Mouse (Mus musculus): ENCODE results near the gene Abhd8. TPM values are rescaled to one million over a fixed set of nuclear protein-coding genes. Genes with fewer than 3 reads are reported as not detected.

Abhd8 gene
- polyA plus RNA-seq, 1 experiment from 2014 or later: 95.7 TPM

GRCm38 (mm10) chr8:71467201-71467600 lies 3.7 kb upstream of the Abhd8 start:
- Histone ChIP-seq H3K4me1 (peaks cover 41% of the 10 kb centered on the region), H3K9me3 (replicated peaks) (no peaks in the 10 kb centered on the region), H3K9ac (no peak overlapping the region), H3K4me3 (no peak overlapping the region), H3K27me3 (no peaks in the 10 kb centered on the region), H3K36me3 (ENCODE audit: poor library complexity, severe bottlenecking) (peaks cover 20% of the 10 kb centered on the region), H3K4me2 (no peak overlapping the region), H3K27ac (no peak overlapping the region)
- WGBS: 92% methylated on average over 2 of the region's 2 CpGs
- ATAC-seq: no peak

- Histone ChIP-seq H3K9ac (no peak overlapping the region), H3K27ac (no peak overlapping the region), H3K4me1 (peaks cover 51% of the 10 kb centered on the region), H3K4me2 (no peak overlapping the region), H3K9me3 (replicated peaks) (no peaks in the 10 kb centered on the region), H3K36me3 (ENCODE audit: poor library complexity, severe bottlenecking) (peaks cover 17% of the 10 kb centered on the region), H3K4me3 (peak overlapping the region; percentile 95; the same call in 1 of the 2 replicates), H3K27me3 (no peaks in the 10 kb centered on the region)
- 98% methylated on average over 5 of the region's 5 CpGs for WGBS
- ATAC-seq: no peak
Observed at GRCm38 (mm10) chr8:71466198-71466597, 2.7 kb upstream of the Abhd8 start.

- Histone ChIP-seq H3K4me3 (peak overlapping the region; percentile 95), H3K9me3 (replicated peaks) (no peaks in the 10 kb centered on the region), H3K27me3 (no peaks in the 10 kb centered on the region), H3K4me2 (peak overlapping the region; percentile 94), H3K9ac (peak overlapping the region; percentile 86), H3K36me3 (ENCODE audit: poor library complexity, severe bottlenecking) (peaks cover 16% of the 10 kb centered on the region), H3K27ac (no peak overlapping the region), H3K4me1 (peaks cover 51% of the 10 kb centered on the region)
- 86% methylated on average over 8 of the region's 8 CpGs for whole genome bisulfite sequencing
- no peak for ATAC-seq
Observed at GRCm38 (mm10) chr8:71465733-71466132, 2.3 kb upstream of the Abhd8 start.

DNA sequence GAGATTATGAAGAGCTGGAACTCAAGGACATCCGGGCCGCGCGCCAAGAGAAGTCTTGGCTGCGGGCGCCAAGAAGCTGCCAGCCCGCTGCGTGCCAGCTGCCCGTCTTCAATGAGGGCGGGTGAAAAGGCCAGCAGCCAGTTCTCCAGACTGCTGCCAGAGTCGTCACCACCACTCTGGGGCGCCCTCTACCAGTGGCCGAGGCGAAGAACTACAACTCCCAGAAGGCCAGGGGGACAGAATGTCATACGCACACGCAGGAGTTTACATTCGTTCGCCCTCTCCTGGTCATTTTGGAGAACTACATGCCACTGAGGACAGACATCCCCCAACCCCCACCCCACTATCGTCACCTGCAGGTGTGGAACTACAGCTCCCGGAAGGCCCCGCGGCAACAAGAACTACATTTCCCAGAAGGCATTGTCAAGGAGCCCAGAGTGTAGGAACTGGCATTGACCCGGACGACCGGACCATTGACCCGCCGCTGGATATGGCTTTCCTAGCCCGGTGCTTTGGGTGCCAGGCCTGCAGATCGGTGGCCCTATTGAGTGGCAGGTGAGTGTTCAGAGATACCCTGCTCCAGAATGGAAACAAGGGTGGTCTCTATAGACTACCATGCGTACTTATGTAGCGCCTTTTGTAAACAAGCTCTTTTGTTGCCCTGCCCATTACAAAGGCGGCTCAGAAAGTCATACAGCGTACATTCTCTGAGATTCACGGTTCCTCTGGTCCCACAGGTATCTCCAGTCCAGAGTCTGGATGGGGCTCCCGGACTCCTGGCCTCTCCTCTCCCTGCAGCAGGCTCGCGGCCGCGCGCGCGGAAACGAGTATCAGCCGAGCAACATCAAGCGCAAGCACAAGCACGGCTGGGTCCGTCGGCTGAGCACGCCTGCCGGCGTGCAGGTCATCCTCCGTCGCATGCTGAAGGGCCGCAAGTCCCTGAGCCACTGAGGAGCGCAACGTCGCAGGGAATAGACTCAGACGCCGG lies 1.4 kb upstream of the Abhd8 start, which contains the start of gene Mrpl34:
Mrpl34 (plus strand) TSS at position 447 of the 988 bp plus-strand sequence.
- H3K4me1 ChIP-seq: peaks cover 46% of the 10 kb centered on the region
- ATAC-seq: peak; percentile 71
- peak within 1 kb of the TSS; percentile 90 for H3K27ac ChIP-seq
- WGBS: under 1% methylated on average over 59 of the region's 59 CpGs
- H3K27me3 ChIP-seq: no peaks in the 10 kb centered on the region
- H3K4me2 ChIP-seq: peak within 1 kb of the TSS; percentile 94
- peak within 1 kb of the TSS; percentile 95 for H3K4me3 ChIP-seq
- no peaks in the 10 kb centered on the region for H3K9me3 ChIP-seq (replicated peaks)
- H3K9ac ChIP-seq: peak within 1 kb of the TSS; percentile 91
- H3K36me3 ChIP-seq (ENCODE audit: poor library complexity, severe bottlenecking): peaks cover 17% of the 10 kb centered on the region

- Histone ChIP-seq H3K36me3 (ENCODE audit: poor library complexity, severe bottlenecking) (peaks cover 38% of the 10 kb centered on the region), H3K27me3 (no peaks in the 10 kb centered on the region), H3K27ac (no peak overlapping the region; the same call in 1 of the 2 replicates), H3K4me3 (peak overlapping the region; percentile 95), H3K9me3 (replicated peaks) (no peaks in the 10 kb centered on the region), H3K4me2 (peak overlapping the region; percentile 94), H3K9ac (peak overlapping the region; percentile 91), H3K4me1 (peaks cover 53% of the 10 kb centered on the region)
- WGBS: 4% methylated on average over 16 of the region's 16 CpGs
- ATAC-seq: peak; percentile 0; the same call in 1 of the 2 replicates
Observed at GRCm38 (mm10) chr8:71462786-71463185, 669 bp downstream of the Abhd8 start.

DNA sequence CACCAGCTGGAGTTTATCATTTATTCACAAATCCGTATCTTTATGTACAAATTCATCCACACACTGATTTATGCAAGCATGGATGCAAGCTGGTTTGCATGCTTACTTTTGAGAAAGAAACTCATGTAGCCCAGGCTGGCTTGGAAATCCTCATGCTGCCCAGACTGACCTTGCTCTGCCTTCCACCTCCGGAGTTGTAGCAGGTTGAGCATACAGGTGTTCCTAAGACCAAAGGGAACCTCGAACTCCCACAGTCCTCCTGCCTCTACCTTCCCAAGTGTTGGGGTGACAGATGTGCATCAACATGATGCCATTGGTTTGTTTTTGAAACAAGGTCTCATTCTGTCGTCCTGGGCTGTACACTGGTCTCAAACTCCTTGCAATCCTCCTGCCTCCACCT lies 1.3 kb downstream of the Abhd8 start:
- Histone ChIP-seq H3K9ac (peak overlapping the region; percentile 91), H3K4me2 (peak overlapping the region; percentile 94), H3K27me3 (no peaks in the 10 kb centered on the region), H3K4me3 (peak overlapping the region; percentile 95), H3K27ac (no peak overlapping the region), H3K9me3 (replicated peaks) (no peaks in the 10 kb centered on the region), H3K4me1 (peaks cover 53% of the 10 kb centered on the region), H3K36me3 (ENCODE audit: poor library complexity, severe bottlenecking) (peaks cover 43% of the 10 kb centered on the region)
- WGBS: 77% methylated on average over 4 of the region's 4 CpGs
- ATAC-seq: no peak

GRCm38 (mm10) chr8:71461152-71461840 lies 2.2 kb downstream of the Abhd8 start:
- Histone ChIP-seq H3K36me3 (ENCODE audit: poor library complexity, severe bottlenecking) (peaks cover 52% of the 10 kb centered on the region), H3K4me2 (peak overlapping the region; percentile 94; the same call in 1 of the 2 replicates), H3K4me1 (peaks cover 53% of the 10 kb centered on the region), H3K27me3 (no peaks in the 10 kb centered on the region), H3K9ac (0 out of 2 replicates have a peak overlapping the region, but pooled peaks have one; percentile 91), H3K27ac (no peak overlapping the region), H3K9me3 (replicated peaks) (no peaks in the 10 kb centered on the region), H3K4me3 (no peak overlapping the region; the same call in 1 of the 2 replicates)
- no peak for ATAC-seq
- WGBS: 80% methylated on average over 45 of the region's 47 CpGs

DNA sequence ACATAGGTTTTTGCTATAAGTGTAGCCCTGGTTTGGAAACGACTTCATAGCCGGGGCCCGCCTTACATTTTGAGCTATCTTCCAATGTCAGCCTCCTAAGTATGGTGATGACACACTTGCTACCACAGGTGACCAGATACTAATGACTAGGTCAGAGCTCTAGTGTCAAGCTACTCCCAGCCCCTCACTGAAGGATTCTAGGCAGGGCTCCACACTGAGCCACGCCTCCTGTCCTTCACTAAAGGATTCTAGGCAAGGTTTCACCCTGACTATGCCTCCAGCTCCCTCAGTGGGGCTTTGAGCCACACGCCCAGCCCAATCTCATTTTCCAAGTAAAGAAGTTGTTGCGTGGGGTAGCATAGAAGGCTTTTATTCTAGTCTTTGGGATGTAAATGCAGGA lies 2.7 kb downstream of the Abhd8 start:
- no peak for ATAC-seq
- peaks cover 48% of the 10 kb centered on the region for H3K4me1 ChIP-seq
- H3K27me3 ChIP-seq: no peaks in the 10 kb centered on the region
- no peak overlapping the region for H3K4me2 ChIP-seq
- peaks cover 54% of the 10 kb centered on the region for H3K36me3 ChIP-seq (ENCODE audit: poor library complexity, severe bottlenecking)
- 95% methylated on average over 6 of the region's 6 CpGs for WGBS
- H3K9ac ChIP-seq: no peak overlapping the region
- H3K4me3 ChIP-seq: no peak overlapping the region
- H3K27ac ChIP-seq: no peak overlapping the region
- H3K9me3 ChIP-seq (replicated peaks): no peaks in the 10 kb centered on the region

DNA sequence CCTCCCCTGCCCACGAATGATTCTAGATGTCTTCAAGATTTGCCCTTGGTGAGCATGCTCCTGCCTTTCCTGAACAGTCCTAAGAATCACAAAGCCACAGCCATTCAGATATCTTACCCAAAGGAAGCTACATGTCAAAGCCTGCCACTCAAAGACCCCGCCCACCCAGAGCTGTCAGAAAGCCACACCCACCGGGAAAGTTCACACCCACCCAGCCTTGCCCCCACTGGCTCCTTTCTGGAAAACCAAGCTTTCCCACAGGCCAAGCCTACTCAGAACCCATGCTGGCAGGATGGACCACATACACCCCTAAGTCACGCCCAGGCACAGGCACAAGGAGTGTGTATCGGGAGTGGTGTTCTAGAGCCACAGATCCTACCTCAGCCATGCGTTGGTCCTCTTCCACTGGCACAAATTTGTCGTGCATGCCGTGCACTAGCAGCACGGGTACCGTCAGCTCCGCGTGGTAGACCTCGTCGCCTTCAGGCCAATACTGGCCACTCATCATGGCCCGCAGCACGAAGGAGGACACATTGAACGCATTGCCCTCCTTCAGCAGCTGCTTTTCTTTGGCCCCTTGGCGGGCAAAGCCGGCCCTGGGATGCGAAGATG lies 5.7 kb downstream of the Abhd8 start:
- peaks cover 31% of the 10 kb centered on the region for H3K4me1 ChIP-seq
- no peak for ATAC-seq
- peaks cover 54% of the 10 kb centered on the region for H3K36me3 ChIP-seq (ENCODE audit: poor library complexity, severe bottlenecking)
- no peaks in the 10 kb centered on the region for H3K27me3 ChIP-seq
- H3K9me3 ChIP-seq (replicated peaks): no peaks in the 10 kb centered on the region
- no peak overlapping the region for H3K27ac ChIP-seq
- no peak overlapping the region for H3K4me2 ChIP-seq
- no peak overlapping the region for H3K4me3 ChIP-seq
- WGBS: 84% methylated on average over 20 of the region's 20 CpGs
- H3K9ac ChIP-seq: no peak overlapping the region

DNA sequence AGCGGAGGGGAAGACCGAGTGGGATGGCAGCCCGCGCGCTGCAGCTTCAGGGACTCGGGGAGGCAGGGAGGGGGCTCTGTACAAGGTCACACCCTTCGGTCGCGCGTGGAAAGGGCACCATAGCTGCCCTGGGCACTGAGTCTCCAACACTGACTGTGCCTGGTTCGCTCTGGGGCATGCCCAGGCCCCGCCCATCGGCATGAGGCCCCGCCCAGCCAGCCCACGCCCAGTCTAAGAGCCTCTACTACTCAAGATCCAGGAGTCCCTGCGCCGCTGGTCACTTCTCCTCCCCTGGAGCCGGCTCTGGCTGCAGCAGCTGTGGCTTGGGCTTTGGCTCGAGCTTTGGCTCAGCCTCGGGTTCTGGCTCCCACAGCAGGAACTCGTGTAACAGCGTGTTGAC lies 6.5 kb downstream of the Abhd8 start:
- Histone ChIP-seq H3K4me2 (no peak overlapping the region), H3K4me1 (peaks cover 22% of the 10 kb centered on the region), H3K36me3 (ENCODE audit: poor library complexity, severe bottlenecking) (peaks cover 54% of the 10 kb centered on the region), H3K4me3 (no peak overlapping the region), H3K27me3 (no peaks in the 10 kb centered on the region), H3K9ac (no peak overlapping the region), H3K9me3 (replicated peaks) (no peaks in the 10 kb centered on the region), H3K27ac (no peak overlapping the region)
- no peak for ATAC-seq
- 40% methylated on average over 22 of the region's 22 CpGs for WGBS

DNA sequence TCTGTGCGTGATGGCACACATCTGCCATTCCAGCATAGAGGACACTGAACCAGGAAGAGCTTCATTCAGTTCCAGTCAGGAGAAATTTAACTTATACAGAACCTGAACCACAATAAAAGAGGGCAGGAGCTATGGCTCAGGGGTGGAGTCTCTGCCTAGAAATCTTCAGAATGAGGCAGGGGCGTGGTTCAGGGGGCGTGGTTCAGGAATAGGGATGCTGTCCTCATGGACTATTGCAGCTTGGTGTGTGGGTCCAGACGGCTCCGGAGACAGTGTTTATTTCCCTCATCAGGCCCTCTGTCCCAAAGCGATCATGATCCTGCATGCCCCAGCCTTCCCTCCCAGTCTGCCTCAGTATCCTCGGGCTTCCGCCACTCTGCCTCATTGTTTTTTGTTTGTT lies 8.8 kb downstream of the Abhd8 start:
- H3K4me2 ChIP-seq: no peak overlapping the region
- H3K9me3 ChIP-seq (replicated peaks): no peaks in the 10 kb centered on the region
- no peak overlapping the region for H3K27ac ChIP-seq
- peaks cover 36% of the 10 kb centered on the region for H3K36me3 ChIP-seq (ENCODE audit: poor library complexity, severe bottlenecking)
- WGBS: 81% methylated on average over 8 of the region's 8 CpGs
- no peak overlapping the region for H3K9ac ChIP-seq
- H3K4me1 ChIP-seq: peaks cover 8% of the 10 kb centered on the region; the same call in 1 of the 2 replicates
- H3K27me3 ChIP-seq: no peaks in the 10 kb centered on the region
- no peak overlapping the region for H3K4me3 ChIP-seq
- ATAC-seq: no peak
